Mouse (Mus musculus) urinary bladder, postnatal 10 days (tissue): Measurements from ENCODE around the gene Cpm.

ENCODE experiments used
- DNase-seq: peaks from one replicate; pipeline ENCODE4 v3.0.0; 2022; ENCODE audit warnings: low spot score

Gene Cpm

GRCm38 (mm10) chr10:117676644-117677313, 47.5 kb downstream of the Cpm start:
- no peak for DNase-seq

- DNase-seq: no peak
Observed at GRCm38 (mm10) chr10:117677494-117678236, 48.4 kb downstream of the Cpm start.

- DNase-seq: no peak
Observed at GRCm38 (mm10) chr10:117678357-117678756, 49.1 kb downstream of the Cpm start.

GRCm38 (mm10) chr10:117679029-117679686, 49.9 kb downstream of the Cpm start:
- DNase-seq: no peak

DNA sequence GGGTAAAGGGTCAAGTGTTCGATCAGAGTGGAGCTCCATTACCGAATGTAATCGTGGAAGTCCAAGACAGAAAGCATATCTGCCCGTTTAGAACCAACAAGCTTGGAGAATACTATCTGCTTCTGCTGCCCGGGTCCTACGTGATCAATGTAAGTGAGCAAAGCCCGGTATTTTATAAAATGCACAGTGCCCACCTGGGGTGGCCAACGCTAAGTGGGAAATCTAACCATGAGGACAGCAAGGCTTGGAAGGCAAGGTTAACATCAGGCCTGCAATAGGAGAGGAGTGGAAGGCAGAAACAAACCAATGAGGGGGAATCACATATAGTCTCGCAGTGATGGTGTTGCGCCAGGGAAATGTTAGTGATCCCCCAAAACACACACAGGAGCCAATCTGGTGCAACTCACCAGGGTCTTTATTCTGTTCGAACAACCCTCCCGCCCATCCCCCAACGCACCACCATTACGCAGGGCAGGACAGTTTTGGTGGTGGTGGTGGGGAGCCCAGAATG, 50.7 kb downstream of the Cpm start:
- DNase-seq: no peak

GRCm38 (mm10) chr10:117680868-117681513, 51.7 kb downstream of the Cpm start:
- DNase-seq: no peak

- no peak for DNase-seq
Observed at GRCm38 (mm10) chr10:117681543-117681942, 52.2 kb downstream of the Cpm start.

GRCm38 (mm10) chr10:117681999-117682857, 52.9 kb downstream of the Cpm start:
- DNase-seq: no peak

- no peak for DNase-seq
Observed at GRCm38 (mm10) chr10:117682858-117683733, 53.8 kb downstream of the Cpm start.

GRCm38 (mm10) chr10:117683734-117684037, 54.4 kb downstream of the Cpm start:
- DNase-seq: no peak

DNA sequence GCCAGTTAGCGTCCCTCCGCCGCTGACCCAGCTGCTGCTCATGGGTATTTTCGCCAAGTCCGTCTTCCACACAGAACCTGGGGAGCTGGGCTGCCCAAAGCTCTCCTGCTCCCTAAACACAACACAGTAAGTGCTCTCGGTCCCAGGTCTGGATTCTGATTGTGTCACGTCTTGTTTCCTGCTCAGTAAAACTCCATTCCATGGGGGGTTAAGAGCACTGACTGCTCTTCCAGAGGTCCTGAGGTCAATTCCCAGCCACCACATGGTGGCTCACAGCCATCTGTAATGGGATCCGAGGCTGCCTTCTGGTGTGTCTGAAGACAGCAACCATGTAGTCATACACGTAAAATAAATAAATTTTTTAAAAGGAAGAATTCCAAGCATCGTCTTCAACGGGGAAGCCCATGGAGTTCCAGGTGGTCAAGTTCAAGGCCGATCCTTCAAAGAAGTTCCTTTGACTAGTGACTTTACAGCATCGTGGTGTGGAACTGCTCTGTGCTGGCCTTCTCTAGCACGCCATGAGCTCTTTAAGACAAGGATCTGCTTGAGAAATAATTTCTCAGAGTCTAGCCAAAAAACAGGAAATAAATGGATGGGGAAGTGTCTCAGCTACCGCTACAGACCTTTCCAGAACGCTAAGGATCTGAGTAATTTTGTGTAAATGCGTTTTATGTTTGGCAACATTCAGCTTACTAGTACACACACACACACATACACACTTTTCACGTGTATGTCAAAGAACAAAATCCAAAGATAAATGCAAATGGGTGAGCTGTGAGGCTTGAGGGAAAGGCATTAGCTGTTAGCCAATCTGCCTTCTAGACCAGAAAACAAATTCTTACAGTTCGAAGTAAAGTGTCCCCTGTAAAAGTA, 55.2 kb downstream of the Cpm start:
- DNase-seq: no peak

DNA sequence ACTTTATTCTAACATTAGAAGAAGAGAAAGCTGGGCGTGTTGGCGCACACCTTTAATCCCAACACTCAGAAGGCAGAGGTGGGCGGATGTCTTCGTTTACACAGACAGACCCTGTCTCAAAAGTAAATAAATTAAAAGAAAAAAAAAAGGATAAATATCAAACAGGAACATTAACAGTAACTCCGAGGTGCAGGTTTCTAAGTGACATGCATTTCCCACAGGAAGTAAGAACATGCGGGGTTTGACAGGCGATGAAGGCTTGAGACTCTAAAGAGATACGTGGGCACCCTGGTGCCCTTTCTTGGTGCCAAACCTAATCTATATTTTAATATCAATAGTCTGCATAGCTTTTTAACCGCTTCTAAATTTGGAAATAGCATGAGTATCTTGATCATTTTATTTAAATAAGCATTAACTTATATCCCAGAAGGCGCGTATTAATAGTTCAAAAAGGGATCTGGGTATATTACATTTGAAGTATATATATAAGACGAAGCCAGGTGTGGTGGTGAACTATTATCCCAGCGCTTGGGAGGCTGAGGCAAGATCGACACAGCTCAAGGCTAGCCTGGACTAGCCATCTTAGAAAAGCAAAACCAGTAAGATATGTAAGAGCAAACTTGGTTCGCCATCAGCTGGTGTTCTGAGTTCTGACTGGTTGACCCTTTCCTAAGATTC, 56.0 kb downstream of the Cpm start:
- no peak for DNase-seq

DNA sequence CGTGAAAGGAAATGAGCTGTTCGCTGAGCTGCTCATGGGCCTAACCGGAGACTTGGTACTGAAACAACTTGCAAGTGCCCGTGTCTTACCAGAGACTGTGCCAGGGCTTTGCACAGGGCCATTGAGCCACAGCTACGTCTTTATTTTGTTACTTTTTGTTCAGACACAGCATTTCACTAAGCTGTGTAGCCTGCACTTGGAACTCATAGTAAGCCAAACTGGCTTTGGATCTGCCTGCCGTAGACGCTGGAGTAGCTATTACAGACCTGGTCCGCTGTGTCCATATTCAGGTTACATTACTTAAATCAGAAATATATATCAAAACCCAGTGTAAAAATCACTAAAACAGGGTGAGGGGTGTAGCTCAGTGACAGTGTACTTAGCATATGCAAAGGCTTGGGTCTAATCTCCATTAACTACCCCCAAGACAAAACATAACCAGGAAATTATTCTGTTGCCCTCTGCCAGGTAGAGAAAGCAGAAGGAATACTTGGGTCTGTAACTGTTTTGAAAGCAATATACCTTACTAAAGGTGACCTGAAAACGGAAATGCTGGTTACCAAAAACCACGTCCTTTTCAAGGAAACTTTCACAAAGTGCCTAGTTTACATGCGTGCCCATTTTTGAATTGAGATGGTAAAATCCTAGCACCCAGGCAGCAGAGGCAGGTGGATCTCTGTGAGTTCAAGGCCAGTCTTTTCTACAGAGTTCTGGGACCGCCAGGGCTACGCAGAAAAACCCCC, 56.7 kb downstream of the Cpm start:
- DNase-seq: no peak

DNA sequence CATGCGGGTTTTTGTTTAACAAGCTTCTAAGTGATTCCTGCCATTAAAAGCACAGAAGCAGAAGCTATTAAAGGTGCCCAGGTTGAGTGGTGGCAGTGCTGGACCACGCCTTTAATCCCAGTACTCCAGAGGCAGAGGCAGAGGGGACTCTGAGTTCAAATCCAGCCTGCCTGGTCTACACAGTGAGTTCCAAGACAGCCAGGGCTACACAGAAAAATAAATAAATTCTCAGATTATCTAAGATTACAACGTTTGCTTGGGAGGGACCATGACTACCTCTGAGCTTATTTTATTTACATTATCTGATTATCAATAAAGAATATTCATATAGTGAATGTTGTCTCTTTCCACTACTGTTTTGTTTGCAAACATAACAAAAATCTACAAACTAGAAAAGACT, 57.7 kb downstream of the Cpm start:
- DNase-seq: no peak

GRCm38 (mm10) chr10:117687577-117687976, 58.3 kb downstream of the Cpm start:
- DNase-seq: no peak

- no peak for DNase-seq
Observed at GRCm38 (mm10) chr10:117688204-117689151, 59.2 kb downstream of the Cpm start.
